Mouse (Mus musculus) megakaryocyte progenitor cell, adult 5-6 weeks (primary cell): ENCODE results near the gene BC055324. TPM values are rescaled to one million over a fixed set of nuclear protein-coding genes. Genes with fewer than 3 reads are reported as not detected.

Source experiments
- total RNA-seq, 2 experiments: library from RNA; stranded (forward) in 1 of 2; stranded (reverse) in 1 of 2; fragments of 157-497, 149-512 nt in 1 of 2; fragments of 200-1000 nt in 1 of 2; gene quantifications; 2 replicates each; pipeline versions ENCODE4 v1.2.3 to v1.2.4; 2015 to 2017

The BC055324 gene
- total RNA-seq, 2 experiments from 2014 or later = 19.9 to 25.5 TPM

Other genes starting within 250 kb of the BC055324 start
- 11.1 and 11.8 TPM in 2 replicates for gene Kifap3, start 215.2 kb downstream of the BC055324 start, total RNA-seq (2015)
- gene Kifap3, start 215.2 kb downstream of the BC055324 start, total RNA-seq (2017) = 10.9 and 14.8 TPM in 2 replicates
- 28.1 and 39.6 TPM in 2 replicates for gene Scyl3, start 65.7 kb downstream of the BC055324 start, total RNA-seq (2015)
- 14.5 and 16.9 TPM in 2 replicates for gene Scyl3, start 65.7 kb downstream of the BC055324 start, total RNA-seq (2017)
- gene Mettl18, start 93 bp upstream of the BC055324 start, total RNA-seq (2015) = 5.1 and 6.8 TPM in 2 replicates
- 15.2 and 20.2 TPM in 2 replicates for gene Mettl18, start 93 bp upstream of the BC055324 start, total RNA-seq (2017)
- gene Sele, start 53.4 kb upstream of the BC055324 start, total RNA-seq (2015) = not detected in 2 replicates
- 0.07 and 0.12 TPM in 2 replicates for gene Sele, start 53.4 kb upstream of the BC055324 start, total RNA-seq (2017)
- gene Sell, start 67.2 kb upstream of the BC055324 start, total RNA-seq (2015) = 371 and 392 TPM in 2 replicates
- 234 and 258 TPM in 2 replicates for gene Sell, start 67.2 kb upstream of the BC055324 start, total RNA-seq (2017)
- 3.3 and 7.6 TPM in 2 replicates for gene Selp, start 120.5 kb upstream of the BC055324 start, total RNA-seq (2015)
- 0.68 and 2.0 TPM in 2 replicates for gene Selp, start 120.5 kb upstream of the BC055324 start, total RNA-seq (2017)
- gene F5, start 157.0 kb upstream of the BC055324 start, total RNA-seq (2015) = 8.6 and 9.2 TPM in 2 replicates
- 4.2 and 6.1 TPM in 2 replicates for gene F5, start 157.0 kb upstream of the BC055324 start, total RNA-seq (2017)